Mouse (Mus musculus) stomach, embryonic 16.5 days (tissue): ENCODE results near the gene Hapln4. TPM values are rescaled to one million over a fixed set of nuclear protein-coding genes. Genes with fewer than 3 reads are reported as not detected.

ENCODE experiments used
- ATAC-seq: fragments of 200-750 bp; cut with Nextera tagmentation; 2 replicates; pipeline ENCODE4 v1.8.0; 2017; ENCODE audit warnings: moderate number of reproducible peaks, moderate TSS enrichment; ENCODE audit not compliant: insufficient read depth, low FRiP score
- H3K27ac ChIP-seq: fragments of 300-500 bp; sonication (generic); 2 replicates; pipeline ENCODE4 v1.5.1; 2014; ENCODE audit warnings: low read length
- H3K27me3 ChIP-seq: fragments of 300-500 bp; sonication (generic); 2 replicates; pipeline ENCODE4 v1.6.1; 2014; ENCODE audit warnings: low read length, control low read depth, mixed read lengths; ENCODE audit not compliant: control insufficient read depth, insufficient read depth
- H3K36me3 ChIP-seq: fragments of 300-500 bp; sonication (generic); 2 replicates; pipeline ENCODE4 v1.6.1; 2014; ENCODE audit warnings: low read length; ENCODE audit not compliant: control insufficient read depth, insufficient read depth
- H3K4me1 ChIP-seq: fragments of 300-500 bp; sonication (generic); 2 replicates; pipeline ENCODE4 v1.6.1; 2014; ENCODE audit warnings: low read length, control low read depth, mixed read lengths; ENCODE audit not compliant: control insufficient read depth, insufficient read depth
- H3K4me2 ChIP-seq: fragments of 300-500 bp; sonication (generic); 2 replicates; pipeline ENCODE4 v1.6.1; 2014; ENCODE audit warnings: low read depth, low read length, mixed read lengths
- H3K4me3 ChIP-seq: fragments of 300-500 bp; sonication (generic); replicated peaks from 2 replicates; pipeline ENCODE4 v1.5.1; 2014; ENCODE audit warnings: mild to moderate bottlenecking, low read length
- H3K9ac ChIP-seq: fragments of 300-500 bp; sonication (generic); 2 replicates; pipeline ENCODE4 v1.6.1; 2014; ENCODE audit warnings: low read length
- H3K9me3 ChIP-seq: fragments of 300-500 bp; sonication (generic); replicated peaks from 2 replicates; pipeline ENCODE4 v1.6.1; 2016; ENCODE audit warnings: low read length, control low read depth; ENCODE audit not compliant: control insufficient read depth
- WGBS: fragments of 180-500 bp; shearing (Covaris S2); extraction: QIAGEN DNeasy Blood & Tissue Kit; methylation state at CpG from one replicate; pipeline ENCODE4 v1.1.7; 2014; 5-methylcytosine and 5-hydroxymethylcytosine counted together
- polyA plus RNA-seq: library from polyadenylated mRNA; unstranded; fragments of >200 nt; fragmentation: Nextera tagmentation; extraction: Ambion mirVana; gene quantifications from 2 replicates; pipeline ENCODE4 v1.2.1, GENCODE M21; 2015

The Hapln4 gene
- polyA plus RNA-seq, 1 experiment from 2014 or later, result 0.28 TPM

DNA sequence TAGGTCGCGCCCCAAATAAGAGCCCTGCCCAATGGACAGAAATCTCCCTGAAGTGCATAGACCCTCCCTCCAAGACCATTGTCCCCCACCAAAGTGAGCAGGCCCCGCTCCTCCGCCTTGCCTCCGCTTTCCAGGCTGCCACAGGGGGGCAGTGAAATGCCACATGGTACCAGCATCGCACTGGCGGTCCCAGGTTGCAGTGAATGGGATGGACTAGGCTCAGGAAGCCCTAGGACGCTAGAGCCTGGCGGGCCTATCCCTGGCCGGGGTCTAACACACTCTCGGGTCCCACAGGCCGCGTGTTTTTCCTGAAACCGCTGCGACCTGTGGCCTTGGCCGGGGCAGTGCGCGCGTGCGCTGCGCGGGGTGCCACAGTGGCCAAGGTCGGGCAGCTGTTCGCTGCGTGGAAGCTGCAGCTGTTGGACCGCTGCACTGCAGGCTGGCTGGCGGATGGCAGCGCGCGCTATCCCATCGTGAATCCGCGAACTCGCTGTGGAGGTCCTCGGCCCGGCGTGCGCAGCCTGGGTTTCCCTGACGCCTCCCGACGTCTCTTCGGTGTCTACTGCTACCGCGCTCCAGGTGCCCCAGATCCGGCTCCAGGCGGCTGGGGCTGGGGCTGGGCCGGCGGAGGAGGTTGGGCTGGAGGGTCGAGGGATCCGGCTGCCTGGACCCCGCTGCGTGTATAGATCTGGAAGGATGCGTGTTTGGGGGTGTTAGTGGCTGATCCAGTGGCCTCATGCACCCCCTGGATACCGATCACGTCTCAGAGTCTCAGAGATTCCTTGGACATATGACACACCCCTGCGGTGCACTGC is 4.8 kb downstream of the Hapln4 start:
- Histone ChIP-seq H3K36me3 (no peaks in the 10 kb centered on the region), H3K9ac (no peak overlapping the region), H3K9me3 (no peaks in the 10 kb centered on the region), H3K27me3 (peaks cover 74% of the 10 kb centered on the region), H3K27ac (no peak overlapping the region), H3K4me2 (peak overlapping the region; percentile 48), H3K4me1 (peaks cover 13% of the 10 kb centered on the region), H3K4me3 (peak overlapping the region; percentile 36)
- ATAC-seq, result peak; percentile 52; the same call in 1 of the 2 replicates
- WGBS, result 3% methylated on average over 56 of the region's 56 CpGs

GRCm38 (mm10) chr8:70089296-70089960 is 6.2 kb downstream of the Hapln4 start:
- Histone ChIP-seq H3K9ac (no peak overlapping the region), H3K27me3 (peaks cover 61% of the 10 kb centered on the region), H3K4me1 (peaks cover 2% of the 10 kb centered on the region; the same call in 1 of the 2 replicates), H3K27ac (no peak overlapping the region), H3K4me3 (no peak overlapping the region), H3K36me3 (no peaks in the 10 kb centered on the region), H3K9me3 (no peaks in the 10 kb centered on the region), H3K4me2 (no peak overlapping the region)
- no peak for ATAC-seq
- 56% methylated on average over 9 of the region's 9 CpGs for WGBS

DNA sequence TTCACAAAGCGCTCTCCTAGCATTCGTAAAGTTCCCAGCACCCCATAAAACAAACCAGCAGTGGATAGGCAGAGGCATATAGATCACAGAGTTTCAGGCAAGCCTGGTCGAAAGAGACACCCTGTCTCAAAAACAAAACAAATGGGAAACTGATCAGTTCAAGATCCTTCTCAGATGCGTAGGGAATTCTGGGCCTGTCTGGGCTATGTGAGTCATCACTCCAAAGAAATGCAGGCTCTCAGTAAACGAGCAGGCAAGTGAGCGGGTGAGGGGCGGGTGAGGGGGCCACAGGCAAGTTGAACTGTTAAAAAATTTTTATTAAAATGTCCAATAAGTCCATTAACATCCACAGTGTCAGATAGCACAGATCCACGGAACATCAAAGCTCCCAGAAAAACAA is 9.5 kb downstream of the Hapln4 start:
- no peaks in the 10 kb centered on the region for H3K9me3 ChIP-seq
- H3K27ac ChIP-seq, result no peak overlapping the region
- no peaks in the 10 kb centered on the region for H3K36me3 ChIP-seq
- peaks cover 29% of the 10 kb centered on the region for H3K27me3 ChIP-seq
- no peak overlapping the region for H3K4me3 ChIP-seq
- no peak for ATAC-seq
- no peaks in the 10 kb centered on the region for H3K4me1 ChIP-seq
- WGBS, result 57% methylated on average over 8 of the region's 8 CpGs
- no peak overlapping the region for H3K4me2 ChIP-seq
- no peak overlapping the region for H3K9ac ChIP-seq

- Histone ChIP-seq H3K4me2 (no peak overlapping the region), H3K9ac (no peak overlapping the region), H3K9me3 (no peaks in the 10 kb centered on the region), H3K27me3 (no peaks in the 10 kb centered on the region), H3K36me3 (no peaks in the 10 kb centered on the region), H3K4me1 (no peaks in the 10 kb centered on the region), H3K4me3 (no peak overlapping the region), H3K27ac (no peak overlapping the region)
- 64% methylated on average over 8 of the region's 8 CpGs for WGBS
- no peak for ATAC-seq
Observed at GRCm38 (mm10) chr8:70099276-70099675, 16.0 kb downstream of the Hapln4 start.

DNA sequence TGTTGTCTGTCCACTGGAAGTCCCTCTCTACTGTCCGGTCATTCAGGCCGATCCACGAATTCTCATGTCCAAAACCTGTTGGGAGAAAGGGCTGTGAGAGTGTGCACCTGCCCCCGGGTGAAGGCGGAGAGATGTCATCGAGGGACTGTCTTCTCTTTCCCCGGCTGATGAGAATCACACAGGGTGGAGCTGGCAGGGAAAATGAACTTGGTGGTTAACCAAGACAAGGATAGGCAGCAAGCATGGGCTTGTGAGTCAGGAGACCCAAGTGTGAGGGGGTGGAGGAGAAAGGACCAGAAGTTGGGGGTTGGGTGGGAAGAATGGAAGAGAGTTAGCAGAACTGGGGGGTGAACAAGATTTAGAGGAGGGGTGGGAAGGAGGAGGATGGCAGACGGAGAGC is 17.0 kb downstream of the Hapln4 start:
- Histone ChIP-seq H3K9ac (no peak overlapping the region), H3K36me3 (no peaks in the 10 kb centered on the region), H3K27ac (no peak overlapping the region), H3K4me2 (no peak overlapping the region), H3K4me3 (no peak overlapping the region), H3K27me3 (no peaks in the 10 kb centered on the region), H3K4me1 (no peaks in the 10 kb centered on the region), H3K9me3 (no peaks in the 10 kb centered on the region)
- 80% methylated on average over 8 of the region's 8 CpGs for WGBS
- ATAC-seq, result no peak

DNA sequence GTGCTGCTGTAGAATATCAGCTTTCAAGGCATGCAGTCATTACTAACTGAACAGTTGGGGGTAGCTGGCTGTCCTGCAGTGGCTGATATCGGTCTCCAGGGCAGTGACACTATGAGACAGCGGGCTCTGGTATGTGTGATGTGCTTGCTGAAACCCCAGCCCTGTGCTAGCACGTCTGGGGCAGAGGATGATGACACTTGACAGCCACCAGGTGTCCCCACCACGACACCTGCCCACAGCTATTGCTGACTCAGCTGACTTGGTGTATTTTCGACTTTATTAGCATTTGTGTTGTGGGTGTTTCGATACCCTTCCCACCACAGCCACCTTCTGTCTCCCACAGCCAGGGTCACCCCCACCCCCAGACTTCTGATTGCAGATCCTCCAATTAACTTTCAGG is 21.2 kb downstream of the Hapln4 start:
- WGBS, result 8% methylated on average over 6 of the region's 6 CpGs
- no peak overlapping the region for H3K4me3 ChIP-seq
- no peak overlapping the region for H3K9ac ChIP-seq
- H3K4me2 ChIP-seq, result no peak overlapping the region
- peak; percentile 55; the same call in 1 of the 2 replicates for ATAC-seq
- H3K36me3 ChIP-seq, result no peaks in the 10 kb centered on the region
- no peak overlapping the region for H3K27ac ChIP-seq
- no peaks in the 10 kb centered on the region for H3K27me3 ChIP-seq
- H3K9me3 ChIP-seq, result no peaks in the 10 kb centered on the region
- no peaks in the 10 kb centered on the region for H3K4me1 ChIP-seq

- no peaks in the 10 kb centered on the region for H3K27me3 ChIP-seq
- no peaks in the 10 kb centered on the region for H3K9me3 ChIP-seq
- 76% methylated on average over 7 of the region's 7 CpGs for WGBS
- H3K4me2 ChIP-seq, result no peak overlapping the region
- no peak overlapping the region for H3K4me3 ChIP-seq
- no peak for ATAC-seq
- H3K27ac ChIP-seq, result no peak overlapping the region
- H3K4me1 ChIP-seq, result no peaks in the 10 kb centered on the region
- H3K36me3 ChIP-seq, result no peaks in the 10 kb centered on the region
- H3K9ac ChIP-seq, result no peak overlapping the region
Observed at GRCm38 (mm10) chr8:70104922-70105321, 21.7 kb downstream of the Hapln4 start.

GRCm38 (mm10) chr8:70110451-70110850 is 27.2 kb downstream of the Hapln4 start:
- 76% methylated on average over 2 of the region's 2 CpGs for WGBS
- Histone ChIP-seq H3K9ac (no peak overlapping the region), H3K4me3 (no peak overlapping the region), H3K4me1 (no peaks in the 10 kb centered on the region), H3K4me2 (no peak overlapping the region), H3K27ac (no peak overlapping the region), H3K27me3 (peaks cover 38% of the 10 kb centered on the region), H3K9me3 (no peaks in the 10 kb centered on the region), H3K36me3 (no peaks in the 10 kb centered on the region)
- no peak for ATAC-seq

DNA sequence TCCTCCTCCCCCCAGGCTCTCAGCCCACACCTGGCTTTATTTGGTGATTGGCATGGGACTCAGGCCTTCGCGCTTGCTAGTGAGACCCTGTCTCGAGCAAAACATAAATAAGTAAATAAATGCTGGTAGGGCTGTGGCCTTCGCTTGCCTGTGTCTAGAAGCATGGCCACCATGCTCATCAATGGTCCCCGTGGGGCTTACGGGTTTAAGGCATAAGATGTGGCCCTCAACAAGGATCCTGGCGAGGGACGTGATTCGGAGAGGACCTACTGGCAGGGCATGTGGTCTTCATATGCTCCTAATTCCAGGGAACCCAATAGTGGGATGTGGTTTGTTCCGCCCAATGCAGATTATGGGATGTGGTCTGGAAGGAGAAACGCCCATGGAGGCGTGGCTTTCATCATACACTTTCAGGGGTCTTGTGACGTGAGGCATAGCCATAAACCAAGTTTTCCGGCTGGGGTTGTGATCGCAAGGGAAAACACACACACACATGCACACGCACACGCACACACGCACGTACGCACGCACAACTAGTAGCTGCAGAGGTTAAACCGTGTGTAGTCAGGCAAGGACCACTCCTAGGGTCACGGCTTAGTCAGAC is 28.0 kb downstream of the Hapln4 start:
- Histone ChIP-seq H3K9me3 (no peaks in the 10 kb centered on the region), H3K9ac (no peak overlapping the region), H3K27ac (no peak overlapping the region), H3K4me2 (no peak overlapping the region), H3K4me1 (no peaks in the 10 kb centered on the region), H3K27me3 (peaks cover 38% of the 10 kb centered on the region), H3K4me3 (no peak overlapping the region), H3K36me3 (no peaks in the 10 kb centered on the region)
- 42% methylated on average over 23 of the region's 23 CpGs for WGBS
- ATAC-seq, result no peak
